Mouse (Mus musculus): ENCODE results near the gene Wdr11.

Gene Wdr11

DNA sequence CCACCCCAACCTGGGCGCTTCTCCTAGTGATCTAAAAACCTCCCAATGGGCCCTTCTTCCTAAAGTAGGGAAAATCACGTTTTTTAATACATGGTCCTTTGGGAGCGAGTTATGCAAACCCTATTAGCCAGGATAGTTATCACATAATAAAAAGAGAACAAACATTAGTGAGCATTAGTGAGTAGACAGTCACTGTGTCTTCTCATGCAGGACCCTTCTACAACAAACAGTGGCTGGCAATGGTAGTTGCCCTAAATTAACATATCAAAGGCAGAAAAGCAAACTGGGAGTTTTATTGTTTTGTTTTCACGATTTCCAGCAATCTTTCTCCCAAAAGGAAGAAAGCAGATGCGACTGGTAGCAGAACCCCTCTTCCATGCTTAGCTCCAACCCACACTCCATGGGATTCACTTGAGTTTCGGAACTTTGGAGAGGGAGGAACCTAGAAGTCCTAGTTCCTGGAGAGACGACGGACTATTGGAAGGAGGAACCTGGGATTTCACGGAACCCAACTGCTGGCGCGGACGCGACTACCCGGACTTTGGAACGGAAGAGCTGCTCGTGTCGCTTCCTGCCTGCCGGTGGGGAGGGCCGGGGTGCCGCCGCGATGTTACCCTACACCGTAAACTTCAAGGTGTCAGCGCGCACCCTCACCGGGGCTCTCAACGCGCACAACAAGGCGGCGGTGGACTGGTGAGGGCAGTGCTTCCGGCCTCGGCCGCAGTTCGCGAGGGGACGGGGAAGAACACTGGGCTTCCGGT is at the start of gene Wdr11:
TSS of gene Wdr11 (plus strand) at position 493 of the 761 bp plus-strand sequence.
- peak; percentile 49 for DNase-seq (ENCODE audit: low read depth)

DNA sequence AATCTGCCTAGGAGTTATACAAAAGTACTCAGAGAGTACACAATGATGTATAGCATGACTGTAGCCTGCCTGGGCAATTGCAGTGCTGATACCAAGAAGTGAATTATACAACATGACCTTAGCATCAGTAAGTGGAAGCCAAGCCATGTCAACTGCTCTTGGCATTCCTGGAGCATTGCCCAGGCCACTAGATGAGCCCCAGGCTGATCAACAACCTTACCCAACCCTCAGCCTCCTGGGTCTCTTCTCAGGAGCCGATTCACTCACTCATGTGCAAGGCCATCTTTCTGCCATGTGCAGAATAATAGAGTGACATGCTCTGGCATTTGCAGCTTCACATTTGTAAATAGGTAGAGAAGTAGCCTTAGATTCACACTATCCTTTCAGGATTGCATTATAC is 24.1 kb upstream of the Wdr11 start:
- no peak for DNase-seq (ENCODE audit: low read depth)

DNA sequence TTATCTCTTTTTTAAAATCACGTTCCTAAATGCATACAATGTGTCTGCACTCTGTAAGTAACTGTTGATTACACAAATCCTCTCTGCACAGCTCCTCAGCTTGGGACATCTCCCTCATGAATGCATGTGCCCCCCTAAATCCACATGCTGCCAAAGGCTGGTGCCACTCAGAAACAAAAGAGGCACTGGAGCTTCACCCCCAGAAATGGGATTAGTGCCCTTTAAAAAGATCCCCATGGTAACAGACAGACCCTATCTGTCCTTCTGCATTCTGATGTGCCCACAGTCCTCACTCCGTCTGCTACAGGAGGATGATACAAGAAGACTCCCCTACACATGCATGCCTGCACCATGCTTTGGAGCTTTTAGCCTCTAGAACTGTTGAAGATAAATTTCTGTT is 23.3 kb upstream of the Wdr11 start:
- DNase-seq (ENCODE audit: low read depth), result no peak

DNA sequence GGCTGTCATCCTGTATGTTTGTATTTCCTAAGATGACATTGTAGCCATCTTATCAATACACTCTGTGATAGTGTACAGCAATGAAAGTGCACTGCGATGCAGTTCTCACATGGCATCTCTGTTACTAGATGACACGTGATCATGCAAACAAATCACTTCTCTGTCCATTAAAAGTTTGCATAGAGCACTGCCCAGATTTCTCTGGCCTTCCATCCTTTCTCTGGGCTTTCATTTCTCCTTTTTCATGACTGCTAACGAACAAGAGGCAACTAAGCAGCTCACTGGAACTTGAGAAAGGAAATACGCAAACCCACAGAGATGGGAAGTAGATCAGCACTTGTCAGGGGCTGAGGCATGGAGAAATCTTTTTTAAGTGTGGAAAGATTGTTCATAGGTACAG is 17.2 kb upstream of the Wdr11 start:
- DNase-seq (ENCODE audit: low read depth), result no peak

DNA sequence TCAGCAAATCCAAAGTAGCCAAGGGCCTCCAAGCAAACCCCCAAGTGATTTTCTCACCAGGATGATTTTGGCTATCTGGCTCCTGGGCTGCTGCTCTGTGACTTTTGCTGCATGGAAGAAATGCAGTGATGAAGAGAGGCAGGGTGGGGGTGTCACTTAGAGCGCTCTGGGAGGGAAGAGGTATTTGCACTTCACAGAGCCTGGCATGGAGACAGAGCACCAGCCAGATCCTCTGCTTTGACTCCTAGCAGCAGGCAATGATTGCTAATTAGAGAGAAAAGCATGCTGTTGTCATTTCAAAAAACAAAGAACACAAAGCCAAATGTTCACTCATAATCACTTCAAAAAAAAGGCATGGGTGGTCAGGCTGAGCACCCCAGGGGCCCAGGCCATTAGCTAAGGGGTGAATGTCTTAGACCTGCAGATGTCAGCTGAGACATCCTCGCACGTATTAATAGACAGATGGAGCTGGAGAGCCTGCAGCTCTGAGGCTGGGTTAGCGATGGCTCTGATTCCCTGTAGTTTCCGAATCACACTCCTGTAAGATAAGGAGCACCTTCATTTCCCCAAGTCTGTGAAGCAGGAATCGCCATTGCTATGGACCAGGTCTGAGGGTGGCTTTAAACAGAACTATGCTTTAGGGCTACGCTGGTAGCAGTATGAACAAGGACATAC is 16.4 kb upstream of the Wdr11 start:
- DNase-seq (ENCODE audit: low read depth), result no peak

DNA sequence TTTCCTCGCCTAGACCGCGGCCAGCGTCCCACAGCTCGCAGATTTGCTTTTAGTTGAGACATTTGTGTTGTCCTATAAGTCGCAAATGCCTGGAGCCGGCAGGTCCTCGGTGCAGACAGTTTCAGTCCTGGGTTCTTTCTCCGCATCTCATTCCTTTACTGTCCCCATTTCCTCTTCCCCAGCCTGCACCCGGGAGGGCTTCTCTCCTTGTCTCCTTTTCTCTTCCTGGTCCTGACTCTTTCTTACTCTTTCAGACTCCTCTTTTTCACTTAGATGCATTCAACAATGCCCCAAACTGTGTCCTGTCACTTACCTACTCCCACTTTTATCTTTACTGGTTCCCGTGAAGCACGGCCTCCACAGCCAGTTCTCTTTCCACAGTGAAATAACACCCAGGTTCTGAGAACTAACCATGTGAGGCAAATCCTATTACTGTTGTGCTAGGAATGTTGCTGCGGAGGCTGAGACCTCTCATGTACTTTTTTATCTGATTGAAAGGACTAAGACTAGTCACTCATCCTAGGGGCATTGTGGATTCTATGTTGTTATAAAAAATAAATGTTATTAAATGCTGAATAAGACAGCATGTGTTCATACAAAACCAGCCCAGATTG is 576 bp downstream of the Wdr11 start:
- DNase-seq (ENCODE audit: low read depth), result no peak

DNA sequence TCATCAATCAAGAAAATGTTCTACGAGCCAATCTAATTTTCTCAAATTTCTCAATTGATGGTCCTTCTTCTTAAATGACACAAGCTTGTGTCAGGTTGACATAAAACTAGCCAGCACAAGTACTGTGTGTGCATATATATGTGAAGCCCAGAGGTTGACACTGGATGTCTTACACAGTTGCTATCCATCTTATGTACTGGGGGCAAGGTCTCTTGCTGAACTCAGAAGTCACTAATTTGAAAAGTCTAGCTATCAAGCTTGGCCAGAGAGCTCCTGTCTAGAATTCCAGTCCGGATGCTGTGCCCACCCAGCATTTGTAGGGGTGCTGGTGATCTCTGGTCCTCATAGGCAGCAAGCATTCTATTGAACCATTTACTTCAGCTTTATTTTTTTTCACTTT is 5.5 kb downstream of the Wdr11 start:
- DNase-seq (ENCODE audit: low read depth), result no peak

DNA sequence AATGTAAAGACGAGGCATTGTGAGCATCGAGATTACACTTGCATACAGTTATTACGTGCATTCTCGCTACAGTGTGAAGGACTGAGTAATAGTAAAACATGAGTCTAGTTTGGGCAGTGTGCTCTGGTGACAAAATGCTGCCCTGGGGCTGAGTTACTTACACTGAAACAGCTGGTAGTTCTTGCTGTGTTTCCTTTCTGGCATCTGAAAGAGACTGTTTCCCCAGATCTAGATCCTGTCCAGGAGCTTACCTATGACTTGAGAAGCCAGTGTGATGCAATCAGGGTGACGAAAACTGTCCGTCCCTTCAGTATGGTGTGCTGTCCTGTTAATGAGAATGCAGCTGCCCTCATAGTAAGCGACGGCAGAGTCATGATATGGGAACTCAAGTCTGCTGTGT is 14.6 kb downstream of the Wdr11 start:
- no peak for DNase-seq (ENCODE audit: low read depth)

DNA sequence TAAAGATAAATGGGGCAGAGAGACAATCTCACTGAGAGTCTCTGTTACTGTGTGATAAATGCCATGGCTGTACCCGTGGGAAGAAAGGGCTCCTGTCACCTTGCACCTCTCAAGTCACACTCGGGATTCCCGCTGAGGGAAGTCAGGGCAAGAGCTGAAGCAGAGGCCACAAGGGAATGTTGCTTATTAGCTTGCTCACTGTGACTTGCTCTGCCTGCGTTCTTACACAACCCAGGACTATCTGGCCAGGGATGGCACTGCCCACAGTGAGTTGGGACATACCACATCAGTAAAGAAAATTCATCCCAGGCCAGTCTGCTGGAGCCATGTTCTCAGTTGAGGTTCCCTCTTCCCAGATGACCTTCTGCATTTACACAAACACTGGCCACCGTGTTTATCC is 29.5 kb downstream of the Wdr11 start:
- no peak for DNase-seq (ENCODE audit: low read depth)

DNA sequence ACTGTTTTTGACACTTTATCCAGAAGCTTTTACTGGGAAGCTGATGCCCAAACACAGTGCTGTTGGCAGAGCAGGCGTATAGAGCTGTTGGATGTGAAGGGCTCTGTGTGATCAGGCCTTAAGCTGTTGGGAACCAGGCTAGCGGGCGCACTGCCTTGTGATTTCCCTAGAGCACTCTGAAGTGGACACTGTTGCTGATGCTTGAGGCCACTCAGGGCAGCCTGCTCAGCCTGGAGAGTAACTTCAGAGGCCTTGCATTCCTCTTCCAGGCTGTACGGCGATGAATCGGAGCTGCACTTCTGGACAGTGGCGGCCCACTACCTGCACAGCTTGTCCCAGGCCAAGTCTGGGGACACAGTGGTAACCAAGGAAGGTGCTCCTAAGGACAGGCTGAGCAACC is 38.7 kb downstream of the Wdr11 start:
- no peak for DNase-seq (ENCODE audit: low read depth)

DNA sequence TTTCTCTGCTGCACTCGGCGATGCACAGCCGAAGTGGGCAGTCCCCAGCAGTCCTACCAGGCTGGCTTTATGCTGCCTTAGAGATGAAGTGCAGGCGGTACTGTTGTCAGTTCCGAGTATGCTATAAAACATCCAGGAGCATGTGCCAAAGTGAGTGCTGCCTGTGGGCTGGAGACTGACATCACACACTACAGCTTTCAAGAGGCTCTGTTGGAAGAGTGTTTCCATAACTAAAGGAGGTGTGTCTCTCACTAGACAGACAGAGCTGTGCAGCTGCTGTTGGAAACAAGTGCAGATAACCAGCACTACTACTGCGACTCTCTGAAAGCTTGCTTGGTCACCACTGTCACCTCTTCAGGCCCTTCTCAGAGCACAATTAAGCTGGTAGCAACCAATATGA is 39.8 kb downstream of the Wdr11 start:
- no peak for DNase-seq (ENCODE audit: low read depth)

DNA sequence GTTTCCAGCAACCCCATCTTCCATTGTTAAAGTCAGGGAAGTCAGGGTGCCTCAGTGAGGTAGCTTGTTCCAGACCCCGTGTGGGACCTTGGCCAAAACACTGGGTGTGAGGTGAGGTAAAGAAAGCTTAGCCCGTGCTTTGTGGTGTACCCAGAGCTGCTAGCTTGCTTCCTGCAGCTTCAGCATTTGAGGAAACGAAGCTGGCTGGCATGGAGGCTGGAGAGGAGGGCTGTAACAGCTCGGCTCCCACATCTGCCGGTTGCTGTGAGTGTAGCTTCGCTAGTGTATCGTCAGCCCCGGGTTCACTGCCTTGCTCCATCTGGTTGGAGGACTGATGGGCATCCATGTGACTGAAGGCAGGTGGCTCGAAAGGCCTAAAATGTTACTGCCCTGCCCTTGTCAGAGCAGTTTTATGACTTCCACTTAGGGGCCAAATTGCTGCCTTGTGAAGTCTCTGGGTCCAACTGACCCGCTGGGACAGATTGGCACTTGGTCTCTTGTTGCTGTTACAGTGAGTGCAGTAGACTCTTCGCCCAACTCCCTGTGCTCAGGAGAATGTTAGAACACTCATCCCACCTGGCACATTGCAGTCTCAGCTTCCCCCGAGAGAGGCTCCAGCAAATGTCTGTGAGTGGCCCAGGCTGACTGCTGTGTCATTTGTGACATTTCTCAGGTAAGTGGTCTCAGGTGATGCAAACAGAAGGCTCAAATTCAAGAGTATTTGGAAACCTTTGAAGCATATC is 44.4 kb downstream of the Wdr11 start:
- DNase-seq (ENCODE audit: low read depth), result no peak

DNA sequence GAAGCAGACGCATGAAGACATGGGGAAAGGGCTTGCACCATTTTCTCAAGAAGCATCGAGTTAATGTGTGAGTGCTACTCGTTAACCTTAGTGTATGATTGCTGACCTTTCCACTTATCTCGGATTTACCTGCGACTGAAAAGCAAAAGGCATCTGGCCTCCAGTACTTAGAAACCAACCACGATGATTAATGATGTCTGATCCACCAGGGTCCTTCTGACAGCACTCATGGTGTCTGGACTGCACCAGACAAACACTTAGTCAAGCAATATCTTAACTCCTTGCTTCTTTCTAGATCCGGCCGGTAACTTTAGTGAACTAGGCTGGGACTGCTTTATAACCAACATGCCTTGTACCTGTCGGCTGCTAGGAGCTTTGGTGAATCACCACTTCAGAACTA is 45.3 kb downstream of the Wdr11 start:
- DNase-seq (ENCODE audit: low read depth), result no peak

DNA sequence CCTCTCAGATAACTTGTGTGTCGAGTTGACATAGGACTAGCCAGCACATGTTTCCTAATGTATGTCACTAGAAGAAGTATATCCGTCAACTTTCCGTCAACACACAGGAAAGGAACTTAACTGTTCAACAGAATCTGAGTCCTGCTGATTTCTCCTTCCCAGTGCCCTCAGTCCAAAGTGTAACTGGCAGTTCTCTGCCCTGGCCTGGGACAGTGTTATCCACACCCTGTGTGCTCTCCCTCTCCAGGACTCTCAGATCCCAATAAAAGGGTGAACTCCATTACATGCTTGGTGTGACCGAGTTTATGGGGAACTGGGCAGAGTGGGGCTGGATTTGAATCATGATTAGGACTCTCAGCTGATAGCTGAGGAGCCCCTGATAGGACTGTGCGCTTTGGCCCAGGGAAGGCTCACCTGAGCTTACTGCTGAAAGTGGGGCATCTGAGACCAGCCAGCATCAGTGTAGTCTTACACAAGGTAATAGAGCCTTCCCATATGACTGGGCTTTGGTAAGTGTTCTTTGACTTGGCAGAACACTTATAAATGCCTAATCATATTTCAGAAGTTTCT is 46.3 kb downstream of the Wdr11 start:
- no peak for DNase-seq (ENCODE audit: low read depth)

DNA sequence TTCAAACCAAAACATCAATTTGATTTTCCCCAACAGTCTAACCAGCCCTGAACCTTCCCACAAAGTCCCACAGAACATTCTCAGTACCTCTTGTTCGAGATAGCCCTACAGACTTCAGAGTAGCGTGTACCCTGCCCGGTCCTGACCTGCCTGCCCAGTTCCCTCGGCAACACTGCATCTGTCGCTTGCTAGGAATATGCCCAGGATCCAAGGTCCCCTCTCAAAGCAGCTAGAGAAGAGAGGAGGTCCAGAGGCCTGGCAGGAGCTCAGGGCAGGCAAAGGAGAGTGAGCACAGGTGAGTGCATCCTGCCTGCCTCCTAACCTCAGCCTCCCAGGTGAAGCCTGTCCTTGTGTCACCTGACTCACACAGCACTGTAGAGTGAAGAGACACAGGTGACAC is 47.3 kb downstream of the Wdr11 start:
- DNase-seq (ENCODE audit: low read depth), result no peak

DNA sequence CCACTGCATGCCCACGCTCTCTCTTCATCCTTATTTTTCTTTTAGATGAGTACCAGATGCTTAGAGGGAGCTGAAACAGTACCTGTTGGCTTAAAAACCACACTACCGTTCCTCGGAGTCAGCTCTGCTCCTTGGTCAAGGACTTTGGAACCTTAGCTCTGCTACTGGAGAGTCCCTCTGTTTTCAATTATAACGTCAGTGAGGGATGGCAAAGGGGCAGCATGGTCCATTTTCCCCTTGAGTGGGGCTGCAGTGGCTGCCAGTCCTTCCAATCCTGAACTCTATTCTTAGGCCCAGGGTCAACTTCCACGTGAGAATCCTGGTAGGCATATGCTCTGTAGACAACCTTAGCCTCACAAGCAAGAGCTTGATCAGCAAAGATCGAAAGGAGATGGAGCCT is 48.2 kb downstream of the Wdr11 start:
- no peak for DNase-seq (ENCODE audit: low read depth)

DNA sequence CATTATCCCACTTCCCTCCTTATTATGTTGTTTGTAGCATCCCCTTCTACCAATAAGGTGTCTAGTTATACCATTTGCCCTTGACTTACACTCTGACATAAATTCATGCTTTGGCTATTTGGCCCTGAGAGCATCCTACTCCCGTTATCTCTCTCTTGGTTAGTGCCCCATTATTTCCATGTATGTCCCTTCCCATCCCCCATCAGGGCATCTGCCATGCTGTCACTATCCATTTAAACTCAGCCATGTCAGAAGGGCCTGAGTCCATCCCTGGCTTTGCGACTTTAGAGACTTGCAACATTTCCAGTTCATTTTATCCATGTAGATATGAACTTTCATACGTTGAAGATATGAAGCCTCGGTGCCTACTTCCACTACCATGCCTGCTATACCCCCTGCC is 51.6 kb downstream of the Wdr11 start:
- DNase-seq (ENCODE audit: low read depth), result no peak

DNA sequence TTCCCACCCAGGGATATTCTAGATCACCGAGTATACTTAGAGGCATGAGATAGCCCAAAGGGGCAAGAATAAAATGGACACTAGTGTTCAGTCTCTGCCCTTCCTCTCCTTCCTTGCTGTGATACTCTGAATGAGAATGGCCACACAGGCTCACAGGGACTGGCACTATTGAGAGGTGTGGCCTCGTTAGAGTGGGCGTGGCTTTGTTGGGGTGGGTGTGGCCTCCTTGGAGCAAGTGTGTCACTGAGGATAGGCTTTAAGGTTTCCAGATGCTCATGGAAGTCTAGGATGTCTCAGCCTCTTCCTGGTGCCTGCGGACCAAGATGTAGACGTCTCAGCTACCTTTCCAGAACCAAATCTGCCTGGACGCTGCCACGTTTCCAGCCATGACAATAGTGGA is 56.1 kb downstream of the Wdr11 start:
- DNase-seq (ENCODE audit: low read depth), result no peak

DNA sequence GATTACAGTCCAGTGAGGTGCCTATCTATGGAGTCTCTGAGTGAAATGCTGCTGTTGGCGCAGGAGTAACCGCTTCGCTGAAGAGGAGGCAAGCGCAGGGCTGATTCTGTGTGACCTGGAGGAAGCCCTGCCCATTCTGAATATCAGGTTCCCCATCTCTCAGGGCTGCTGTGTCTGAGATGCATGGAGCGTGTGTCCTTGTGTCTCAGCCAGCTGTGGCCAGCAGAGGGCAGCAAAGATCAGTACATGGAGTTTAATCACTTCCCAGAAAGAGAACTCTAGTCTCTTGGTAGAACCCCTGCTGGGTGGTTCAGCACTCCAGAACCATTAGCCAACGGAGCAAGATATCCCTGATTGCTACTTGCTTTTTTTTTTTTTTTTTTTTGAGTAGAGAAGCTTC is 57.3 kb downstream of the Wdr11 start:
- DNase-seq (ENCODE audit: low read depth), result peak; percentile 68

DNA sequence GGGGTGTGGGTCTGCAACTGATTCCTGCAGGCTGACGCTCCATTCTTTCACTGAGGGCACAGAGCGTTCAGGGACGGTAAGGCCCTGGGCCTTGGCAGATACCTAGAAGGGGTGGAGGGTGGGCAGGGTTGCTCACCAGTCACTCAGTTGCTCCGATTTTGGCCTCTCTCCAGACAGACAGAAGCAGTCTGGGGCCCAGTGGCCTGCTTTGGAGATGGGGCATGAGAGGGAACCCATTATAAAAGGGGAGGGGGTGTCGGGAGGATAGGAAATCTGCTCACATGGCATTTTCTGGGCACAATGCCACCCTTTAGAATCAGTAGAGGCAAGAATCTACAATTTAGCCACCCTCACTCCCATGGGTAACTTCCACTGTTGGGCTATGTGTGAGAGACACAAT is 59.1 kb downstream of the Wdr11 start:
- DNase-seq (ENCODE audit: low read depth), result no peak

DNA sequence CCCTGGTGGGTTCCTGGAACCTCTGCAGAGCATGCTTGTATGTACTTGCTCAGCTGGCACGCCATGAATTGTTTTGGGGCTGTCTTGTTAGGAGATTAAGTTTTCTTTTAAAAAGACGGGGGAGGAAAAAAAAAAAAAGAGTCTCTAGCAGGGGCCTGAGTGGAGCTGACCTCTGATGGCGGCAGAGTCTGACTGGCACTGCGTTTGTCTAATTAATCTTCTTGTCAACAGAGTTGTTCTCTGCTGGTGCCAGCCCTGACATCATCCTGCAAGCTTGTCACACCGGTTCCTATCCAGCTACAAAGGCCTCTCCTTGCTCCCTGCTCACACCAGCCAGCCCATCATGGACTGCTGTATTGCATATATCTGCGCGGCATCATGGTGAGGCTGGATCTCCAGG is 60.1 kb downstream of the Wdr11 start:
- no peak for DNase-seq (ENCODE audit: low read depth)

DNA sequence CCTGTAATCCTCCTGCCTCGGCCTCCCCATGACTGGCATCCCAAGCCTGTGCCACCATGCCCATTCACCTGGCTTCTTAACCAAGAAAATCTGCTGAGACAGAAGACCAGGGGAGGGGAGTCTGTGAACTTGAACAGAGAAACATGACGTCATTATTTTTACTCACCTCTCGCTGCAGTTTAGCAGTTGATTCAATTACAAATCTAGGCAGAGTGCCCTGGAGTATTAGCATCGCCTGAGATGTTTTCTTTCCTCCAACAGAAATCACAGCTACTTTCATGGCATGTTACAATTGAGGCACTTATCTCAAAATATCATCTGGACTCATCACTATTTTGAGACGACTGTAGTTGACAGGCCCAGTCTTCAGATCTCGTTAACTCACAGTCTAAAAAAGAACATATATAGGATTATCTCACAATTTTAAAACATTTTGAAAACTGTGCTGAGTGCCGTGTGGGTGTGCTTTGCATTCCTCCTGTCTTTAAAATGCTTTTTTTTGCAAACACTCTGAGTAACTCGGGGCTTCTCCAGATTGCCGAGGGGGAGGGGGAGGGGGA is 61.3 kb downstream of the Wdr11 start:
- no peak for DNase-seq (ENCODE audit: low read depth)

All from c-Kit-positive CD71-negative TER-119-negative erythroid progenitor cells, embryonic 14.5 days (primary cell).